Mouse (Mus musculus) ES-Bruce4 (cell line): ENCODE results near the gene Shisa2. TPM values are rescaled to one million over a fixed set of nuclear protein-coding genes. Genes with fewer than 3 reads are reported as not detected.
"Not testable (repeated sequence)": the region's sequence is repeated elsewhere in the genome, so short reads cannot be mapped to it uniquely, and the experiment has no call there.

Experiments
- H3K27ac ChIP-seq: 2 replicates; pipeline ENCODE4 v1.5.1; 2012; ENCODE audit warnings: low read length, inconsistent platforms; ENCODE audit not compliant: insufficient read depth
- H3K27me3 ChIP-seq: 2 replicates; pipeline ENCODE4 v1.6.1; 2012; ENCODE audit warnings: mild to moderate bottlenecking, low read length, inconsistent platforms; ENCODE audit not compliant: control insufficient read depth, poor library complexity, insufficient read depth, severe bottlenecking
- H3K36me3 ChIP-seq: 2 replicates; pipeline ENCODE4 v1.6.1; 2012; ENCODE audit warnings: inconsistent platforms, mild to moderate bottlenecking, low read length, moderate library complexity; ENCODE audit not compliant: control insufficient read depth, poor library complexity, insufficient read depth, severe bottlenecking
- H3K4me1 ChIP-seq: one replicate; pipeline ENCODE4 v1.8.1; 2011; ENCODE audit warnings: low read length; ENCODE audit not compliant: control insufficient read depth, insufficient read depth
- H3K4me3 ChIP-seq: 2 replicates; pipeline ENCODE4 v1.5.1; 2011; ENCODE audit warnings: low read depth, mild to moderate bottlenecking, low read length
- H3K9ac ChIP-seq: 2 replicates; pipeline ENCODE4 v1.6.1; 2012; ENCODE audit warnings: low read depth, mild to moderate bottlenecking, inconsistent platforms; ENCODE audit not compliant: poor library complexity, severe bottlenecking
- H3K9me3 ChIP-seq: replicated peaks from 2 replicates; pipeline ENCODE4 v1.6.1; 2012; ENCODE audit warnings: mild to moderate bottlenecking, low read length, inconsistent platforms; ENCODE audit not compliant: control insufficient read depth, poor library complexity, insufficient read depth, severe bottlenecking
- CTCF ChIP-seq: IDR thresholded peaks from one replicate; pipeline ENCODE4 v1.8.1; 2011; ENCODE audit warnings: low read depth, low read length
- EP300 ChIP-seq: IDR thresholded peaks from 2 replicates; pipeline ENCODE4 v1.6.1; 2011; ENCODE audit warnings: low read depth, low read length; ENCODE audit not compliant: insufficient read depth
- POLR2A ChIP-seq: IDR thresholded peaks from one replicate; pipeline ENCODE4 v1.8.1; 2011; ENCODE audit warnings: low read length; ENCODE audit not compliant: insufficient read depth
- polyA plus RNA-seq: library from polyadenylated mRNA; stranded (reverse); fragments of >200 nt; gene quantifications from 2 replicates; pipeline ENCODE4 v1.2.4, GENCODE M21; 2011; ENCODE audit warnings: low read depth; ENCODE audit not compliant: missing spikeins, insufficient read depth, insufficient read length

Shisa2 gene
- polyA plus RNA-seq, 1 experiment, result 2.5 TPM

- Histone ChIP-seq H3K36me3 (no peaks in the 10 kb centered on the region), H3K9ac (no peak overlapping the region), H3K4me3 (no peak overlapping the region), H3K27me3 (no peaks in the 10 kb centered on the region), H3K4me1 (no peaks in the 10 kb centered on the region), H3K27ac (no peak overlapping the region), H3K9me3 (no peaks in the 10 kb centered on the region)
- TF ChIP-seq EP300 (no peak), CTCF (peak; percentile 34)
Measured at GRCm38 (mm10) chr14:59612920-59613625, 12.0 kb upstream of the Shisa2 start.

- H3K27me3 ChIP-seq, H3K9me3 ChIP-seq, H3K4me3 ChIP-seq, H3K9ac ChIP-seq, H3K27ac ChIP-seq, H3K4me1 ChIP-seq, H3K36me3 ChIP-seq: not testable (repeated sequence)
Measured at GRCm38 (mm10) chr14:59614149-59614548, 11.0 kb upstream of the Shisa2 start.

- Histone ChIP-seq H3K36me3 (no peaks in the 10 kb centered on the region), H3K27ac (no peak overlapping the region)
Measured at GRCm38 (mm10) chr14:59616802-59617201, 8.3 kb upstream of the Shisa2 start.

GRCm38 (mm10) chr14:59624326-59624885 is 702 bp upstream of the Shisa2 start:
- Histone ChIP-seq H3K27ac (no peak overlapping the region), H3K4me3 (no peak overlapping the region), H3K9me3 (no peaks in the 10 kb centered on the region), H3K36me3 (no peaks in the 10 kb centered on the region), H3K9ac (no peak overlapping the region), H3K27me3 (no peaks in the 10 kb centered on the region; the same call in 1 of the 2 replicates), H3K4me1 (peaks cover 2% of the 10 kb centered on the region)
- TF ChIP-seq CTCF (no peak), POLR2A (no peak), EP300 (no peak)

More at GRCm38 (mm10) chr14:59616802-59617201, 8.3 kb upstream of the Shisa2 start:
- H3K4me3 ChIP-seq, result no peak overlapping the region
- no peaks in the 10 kb centered on the region for H3K4me1 ChIP-seq
- TF ChIP-seq EP300 (no peak), POLR2A (no peak), CTCF (no peak)
- H3K27me3 ChIP-seq, result no peaks in the 10 kb centered on the region
- no peaks in the 10 kb centered on the region for H3K9me3 ChIP-seq
- no peak overlapping the region for H3K9ac ChIP-seq

GRCm38 (mm10) chr14:59625806-59626364 is 777 bp downstream of the Shisa2 start:
- TF ChIP-seq CTCF, result no peak
- no peak for TF ChIP-seq POLR2A
- TF ChIP-seq EP300, result no peak
- Histone ChIP-seq H3K9ac (peak overlapping the region; percentile 46), H3K27me3 (no peaks in the 10 kb centered on the region; the same call in 1 of the 2 replicates), H3K4me1 (peaks cover 2% of the 10 kb centered on the region), H3K27ac (no peak overlapping the region), H3K4me3 (peak overlapping the region; percentile 60), H3K9me3 (no peaks in the 10 kb centered on the region), H3K36me3 (no peaks in the 10 kb centered on the region)

- no peak overlapping the region for H3K4me3 ChIP-seq
- H3K36me3 ChIP-seq, result no peaks in the 10 kb centered on the region
- H3K27ac ChIP-seq, result no peak overlapping the region
- no peaks in the 10 kb centered on the region for H3K9me3 ChIP-seq
- 0 out of 2 replicates have a peak overlapping the region, but pooled peaks have one; percentile 46 for H3K9ac ChIP-seq
- TF ChIP-seq CTCF, result no peak
- no peak for TF ChIP-seq POLR2A
- no peak for TF ChIP-seq EP300
- H3K27me3 ChIP-seq, result no peaks in the 10 kb centered on the region; the same call in 1 of the 2 replicates
- peaks cover 2% of the 10 kb centered on the region for H3K4me1 ChIP-seq
Measured at GRCm38 (mm10) chr14:59626711-59627110, 1.6 kb downstream of the Shisa2 start.
